Mouse (Mus musculus) liver, embryonic 11.5 days (tissue): Measurements from ENCODE around the gene Mtpn. TPM values are rescaled to one million over a fixed set of nuclear protein-coding genes. Genes with fewer than 3 reads are reported as not detected.

ENCODE experiments used
- ATAC-seq: fragments of 200-750 bp; cut with Nextera tagmentation; replicated peaks from 2 replicates; pipeline ENCODE4 v1.8.0; 2017; ENCODE audit warnings: moderate number of reproducible peaks, mild to moderate bottlenecking, moderate TSS enrichment, moderate library complexity; ENCODE audit not compliant: low FRiP score
- DNase-seq: peaks from one replicate; pipeline ENCODE4 v3.0.0-alpha.2; 2017; ENCODE audit warnings: low spot score
- H3K27ac ChIP-seq: fragments of 300-500 bp; sonication (generic); 2 replicates; pipeline ENCODE4 v1.5.1; 2014; ENCODE audit warnings: mild to moderate bottlenecking, low read depth, low read length, control low read depth
- H3K27me3 ChIP-seq: fragments of 300-500 bp; sonication (generic); replicated peaks from 2 replicates; pipeline ENCODE4 v1.6.1; 2014; ENCODE audit warnings: low read length, mixed read lengths; ENCODE audit not compliant: control insufficient read depth, insufficient read depth
- H3K36me3 ChIP-seq: fragments of 300-500 bp; sonication (generic); 2 replicates; pipeline ENCODE4 v1.6.1; 2014; ENCODE audit warnings: mild to moderate bottlenecking, low read length, moderate library complexity, mixed read lengths; ENCODE audit not compliant: control insufficient read depth, insufficient read depth
- H3K4me1 ChIP-seq: fragments of 300-500 bp; sonication (generic); replicated peaks from 2 replicates; pipeline ENCODE4 v1.6.1; 2014; ENCODE audit warnings: low read length, mixed read lengths; ENCODE audit not compliant: control insufficient read depth, insufficient read depth
- H3K4me2 ChIP-seq: fragments of 300-500 bp; sonication (generic); 2 replicates; pipeline ENCODE4 v1.6.1; 2014; ENCODE audit warnings: mild to moderate bottlenecking, control low read depth, moderate library complexity
- H3K4me3 ChIP-seq: fragments of 300-500 bp; sonication (generic); 2 replicates; pipeline ENCODE4 v1.5.1; 2014; ENCODE audit warnings: low read depth, low read length, control low read depth
- H3K9ac ChIP-seq: fragments of 300-500 bp; sonication (generic); 2 replicates; pipeline ENCODE4 v1.6.1; 2014; ENCODE audit warnings: low read depth, low read length, control low read depth
- H3K9me3 ChIP-seq: fragments of 300-500 bp; sonication (generic); 2 replicates; pipeline ENCODE4 v1.6.1; 2016; ENCODE audit warnings: low read length, inconsistent platforms, mixed read lengths; ENCODE audit not compliant: control insufficient read depth
- WGBS: fragments of 180-500 bp; shearing (Covaris S2); extraction: QIAGEN DNeasy Blood & Tissue Kit; methylation state at CpG from one replicate; pipeline ENCODE4 v1.1.7; 2014; 5-methylcytosine and 5-hydroxymethylcytosine counted together
- polyA plus RNA-seq: library from polyadenylated mRNA; unstranded; fragments of >200 nt; fragmentation: Nextera tagmentation; extraction: Ambion mirVana; gene quantifications from 2 replicates; pipeline ENCODE4 v1.2.1, GENCODE M21; 2014

Mtpn gene
- 115 and 127 TPM in 2 replicates for polyA plus RNA-seq

DNA sequence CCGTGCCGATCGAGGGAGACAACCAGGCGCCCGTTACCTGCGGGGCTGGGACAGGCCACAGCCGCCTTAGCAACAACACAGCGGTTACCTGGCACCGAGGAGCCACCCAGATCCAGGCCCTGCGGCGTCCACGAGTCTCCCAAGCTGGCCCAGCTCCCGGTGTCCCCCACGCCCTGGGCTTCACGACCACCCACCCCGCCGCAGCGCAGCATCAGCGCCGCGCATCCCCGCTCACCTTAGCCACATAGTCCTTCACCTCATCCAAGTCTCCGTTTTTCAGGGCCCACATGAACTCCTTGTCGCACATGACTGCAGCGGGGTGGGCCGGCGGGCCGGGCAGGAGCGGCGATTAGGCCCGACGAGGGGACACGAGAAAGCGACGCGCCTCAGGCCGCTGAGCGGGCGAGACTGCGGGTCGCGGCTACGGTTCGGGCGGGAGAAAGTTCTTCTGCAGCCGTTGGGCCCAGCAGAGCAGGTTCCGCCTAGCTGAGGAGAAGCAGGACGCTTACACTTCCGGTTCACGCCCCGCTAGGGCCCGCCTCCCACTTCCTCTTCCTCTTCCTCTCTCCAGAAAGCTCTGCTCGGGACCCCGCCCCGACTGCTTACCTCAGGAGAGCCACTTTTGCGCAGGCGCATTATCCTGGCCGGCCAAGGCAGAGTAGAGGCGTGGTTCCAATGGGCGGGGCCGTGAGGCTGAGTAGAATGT, at the start of gene Mtpn:
Gene Mtpn, minus strand, starts transcription at position 585 of the 706 bp plus-strand sequence.
- Histone ChIP-seq H3K9ac (peak within 1 kb of the TSS; percentile 99), H3K36me3 (no peaks in the 10 kb centered on the region), H3K4me3 (peak within 1 kb of the TSS; percentile 99), H3K27me3 (no peaks in the 10 kb centered on the region), H3K4me1 (peaks cover 11% of the 10 kb centered on the region), H3K4me2 (peak within 1 kb of the TSS; percentile 81), H3K9me3 (no peaks in the 10 kb centered on the region), H3K27ac (peak within 1 kb of the TSS; percentile 73)
- DNase-seq (peak; percentile 97), ATAC-seq (peak; percentile 99)
- under 1% methylated on average over 61 of the region's 61 CpGs for WGBS

GRCm38 (mm10) chr6:35568731-35569130, 29.0 kb upstream of the Mtpn start:
- no peak overlapping the region for H3K4me2 ChIP-seq
- H3K27me3 ChIP-seq: no peaks in the 10 kb centered on the region
- no peaks in the 10 kb centered on the region for H3K9me3 ChIP-seq
- ATAC-seq (no peak), DNase-seq (no peak)
- H3K9ac ChIP-seq: no peak overlapping the region
- H3K27ac ChIP-seq: no peak overlapping the region
- no peak overlapping the region for H3K4me3 ChIP-seq
- H3K36me3 ChIP-seq: no peaks in the 10 kb centered on the region
- no peaks in the 10 kb centered on the region for H3K4me1 ChIP-seq

- no peak for ATAC-seq
- no peak overlapping the region for H3K4me2 ChIP-seq
- H3K9me3 ChIP-seq: no peaks in the 10 kb centered on the region
- no peaks in the 10 kb centered on the region for H3K27me3 ChIP-seq
- H3K27ac ChIP-seq: no peak overlapping the region
- no peak overlapping the region for H3K9ac ChIP-seq
- H3K36me3 ChIP-seq: no peaks in the 10 kb centered on the region
- DNase-seq: no peak
- H3K4me3 ChIP-seq: no peak overlapping the region
- no peaks in the 10 kb centered on the region for H3K4me1 ChIP-seq
Measured at GRCm38 (mm10) chr6:35567755-35568154, 28.1 kb upstream of the Mtpn start.

DNA sequence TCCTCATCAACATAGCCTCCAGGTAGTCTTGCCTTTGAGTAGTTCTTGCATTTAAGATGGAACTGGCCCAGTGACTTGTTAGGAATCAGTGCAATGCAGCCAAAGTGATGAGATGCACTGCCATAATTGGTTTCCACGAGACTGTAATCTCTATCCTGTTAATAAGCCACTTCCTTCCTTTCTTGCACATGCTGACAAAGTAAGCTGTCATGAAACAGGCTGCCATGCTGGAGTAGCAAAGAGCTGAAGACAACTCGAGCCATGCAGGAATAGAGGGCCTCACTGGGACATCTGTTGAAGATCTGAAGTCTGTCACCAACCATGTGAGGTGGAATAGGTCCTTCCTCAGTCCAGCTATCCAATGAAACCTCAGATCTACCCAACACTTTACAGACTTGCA, 20.3 kb upstream of the Mtpn start:
- Histone ChIP-seq H3K27me3 (no peaks in the 10 kb centered on the region), H3K4me3 (no peak overlapping the region), H3K27ac (no peak overlapping the region), H3K9ac (no peak overlapping the region), H3K36me3 (no peaks in the 10 kb centered on the region), H3K4me2 (no peak overlapping the region), H3K9me3 (no peaks in the 10 kb centered on the region), H3K4me1 (no peaks in the 10 kb centered on the region)
- ATAC-seq: no peak
- DNase-seq: no peak
- WGBS: 43% methylated on average over 2 of the region's 2 CpGs

DNA sequence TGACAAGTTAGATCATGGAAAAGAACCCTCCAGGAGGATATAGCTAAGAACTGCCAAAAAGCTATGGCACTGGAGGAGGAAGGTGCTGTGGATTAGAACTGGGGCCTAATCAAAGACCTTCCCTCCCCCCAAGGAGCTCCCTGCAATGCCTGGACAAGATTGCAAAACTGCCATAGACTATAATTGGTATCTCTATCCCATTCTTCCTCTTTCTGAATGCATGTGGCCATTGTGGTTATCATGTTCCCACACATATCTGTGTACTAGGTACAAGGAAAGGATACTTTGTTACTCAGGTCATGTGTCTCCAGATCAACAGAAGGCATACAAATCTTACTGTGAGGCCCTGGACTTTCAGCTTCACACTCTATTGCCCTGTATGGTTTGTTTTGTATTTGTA, 4.7 kb upstream of the Mtpn start:
- Histone ChIP-seq H3K4me1 (no peaks in the 10 kb centered on the region), H3K4me3 (no peak overlapping the region), H3K27ac (no peak overlapping the region), H3K9me3 (0 out of 2 replicates have a peak, but pooled peaks cover 2% of the 10 kb centered on the region), H3K36me3 (no peaks in the 10 kb centered on the region), H3K9ac (no peak overlapping the region), H3K4me2 (no peak overlapping the region), H3K27me3 (no peaks in the 10 kb centered on the region)
- ATAC-seq (no peak), DNase-seq (no peak)

- DNase-seq: no peak
- 74% methylated on average over 8 of the region's 8 CpGs for WGBS
- 0 out of 2 replicates have a peak, but pooled peaks cover 2% of the 10 kb centered on the region for H3K9me3 ChIP-seq
- no peaks in the 10 kb centered on the region for H3K27me3 ChIP-seq
- no peaks in the 10 kb centered on the region for H3K36me3 ChIP-seq
- no peak overlapping the region for H3K4me2 ChIP-seq
- no peak overlapping the region for H3K4me3 ChIP-seq
- H3K27ac ChIP-seq: no peak overlapping the region
- peaks cover 6% of the 10 kb centered on the region; the same call in 1 of the 2 replicates for H3K4me1 ChIP-seq
- no peak overlapping the region for H3K9ac ChIP-seq
- ATAC-seq: no peak
Measured at GRCm38 (mm10) chr6:35542656-35543400, 3.1 kb upstream of the Mtpn start.

GRCm38 (mm10) chr6:35540377-35540776, 689 bp upstream of the Mtpn start:
- no peak for DNase-seq
- no peaks in the 10 kb centered on the region for H3K27me3 ChIP-seq
- H3K4me2 ChIP-seq: no peak overlapping the region
- peaks cover 11% of the 10 kb centered on the region for H3K4me1 ChIP-seq
- no peak overlapping the region for H3K27ac ChIP-seq
- no peak for ATAC-seq
- no peaks in the 10 kb centered on the region for H3K36me3 ChIP-seq
- 90% methylated on average over 9 of the region's 9 CpGs for WGBS
- no peaks in the 10 kb centered on the region for H3K9me3 ChIP-seq
- no peak overlapping the region for H3K9ac ChIP-seq
- H3K4me3 ChIP-seq: no peak overlapping the region

GRCm38 (mm10) chr6:35538757-35539303, 858 bp downstream of the Mtpn start:
- ATAC-seq: no peak
- H3K4me2 ChIP-seq: peak overlapping the region; percentile 81
- peaks cover 11% of the 10 kb centered on the region for H3K4me1 ChIP-seq
- H3K27me3 ChIP-seq: no peaks in the 10 kb centered on the region
- peak overlapping the region; percentile 73 for H3K27ac ChIP-seq
- WGBS: 2% methylated on average over 21 of the region's 21 CpGs
- H3K36me3 ChIP-seq: no peaks in the 10 kb centered on the region
- peak overlapping the region; percentile 99 for H3K9ac ChIP-seq
- DNase-seq: no peak
- peak overlapping the region; percentile 99 for H3K4me3 ChIP-seq
- no peaks in the 10 kb centered on the region for H3K9me3 ChIP-seq
